Mouse (Mus musculus) C2C12 (cell line): ENCODE results near the gene Ddx51.

Experiments
- CEBPB ChIP-seq: IDR thresholded peaks from one replicate; pipeline ENCODE4 v1.6.1; 2011; ENCODE audit warnings: low read depth, mild to moderate bottlenecking, control low read depth, moderate library complexity
- CTCF ChIP-seq: IDR thresholded peaks from one replicate; pipeline ENCODE4 v1.5.1; 2011; ENCODE audit not compliant: control insufficient read depth, insufficient read depth, insufficient read length
- MYOD1 ChIP-seq: IDR thresholded peaks from one replicate; pipeline ENCODE4 v1.6.1; 2011; ENCODE audit warnings: low read depth; ENCODE audit not compliant: control insufficient read depth, insufficient read length

DNA sequence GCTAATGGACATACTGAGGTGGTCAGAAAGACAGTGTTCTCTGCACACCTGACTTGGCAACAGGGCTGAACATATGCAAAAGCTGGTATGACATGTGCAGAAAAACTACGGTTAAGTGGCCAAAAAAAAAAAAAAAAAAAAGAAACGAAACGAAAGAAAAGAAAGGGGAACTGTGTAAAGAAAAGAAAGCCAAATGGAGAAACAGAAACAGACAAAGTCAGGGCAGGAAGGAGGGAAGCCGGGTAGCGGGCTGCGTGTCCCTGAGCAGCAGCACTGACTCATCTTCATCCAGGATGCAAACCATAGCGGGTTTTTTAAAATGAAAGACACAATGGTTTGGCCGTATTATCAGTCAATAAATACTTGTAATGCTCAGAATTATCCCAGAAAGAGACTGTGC, 28.8 kb downstream of the Ddx51 start:
- no peak for TF ChIP-seq MYOD1
- no peak for TF ChIP-seq CTCF
- TF ChIP-seq CEBPB: no peak
